Mouse (Mus musculus): ENCODE data around the gene Wdtc1. TPM values are rescaled to one million over a fixed set of nuclear protein-coding genes. Genes with fewer than 3 reads are reported as not detected.
A peak's percentile ranks its signal among the peaks of the same experiment; 100 is the strongest.

The Wdtc1 gene
- polyA plus RNA-seq, 1 experiment = 49.1 TPM

DNA sequence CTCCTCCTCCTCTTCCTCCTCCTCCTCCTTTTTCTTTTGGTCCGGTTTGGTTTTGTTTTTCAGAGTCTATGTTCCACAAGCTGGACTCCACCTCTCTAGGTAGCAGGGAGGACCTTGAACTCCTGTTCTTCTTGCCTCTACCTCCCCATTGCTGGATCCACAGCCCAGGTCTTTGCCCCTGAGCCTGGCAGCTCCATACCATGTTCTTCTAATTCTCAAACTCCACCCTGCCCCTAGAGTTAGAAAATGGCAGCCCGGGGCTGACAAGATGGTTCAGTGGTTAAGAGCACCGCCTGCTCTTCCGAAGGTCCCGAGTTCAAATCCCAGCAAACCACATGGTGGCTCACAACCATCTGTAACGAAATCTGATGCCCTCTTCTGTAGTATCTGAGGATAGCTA is 1.4 kb upstream of the Wdtc1 start:
- no peak for DNase-seq
- H3K4me1 ChIP-seq (ENCODE audit: control insufficient read depth, insufficient read depth, low read length) = no peaks in the 10 kb centered on the region
- TF ChIP-seq POLR2A (IDR thresholded peaks at IDR 0.05; ENCODE audit: borderline replicate concordance, extremely low read depth, low read depth, low read length) = no peak
- TF ChIP-seq CTCF (IDR thresholded peaks at IDR 0.05; ENCODE audit: insufficient read depth, low read length) = no peak
- WGBS = 92% methylated on average over 6 of the region's 6 CpGs
- no peak overlapping the region for H3K4me3 ChIP-seq (replicated peaks; ENCODE audit: extremely low read depth, low read depth, low read length)

DNA sequence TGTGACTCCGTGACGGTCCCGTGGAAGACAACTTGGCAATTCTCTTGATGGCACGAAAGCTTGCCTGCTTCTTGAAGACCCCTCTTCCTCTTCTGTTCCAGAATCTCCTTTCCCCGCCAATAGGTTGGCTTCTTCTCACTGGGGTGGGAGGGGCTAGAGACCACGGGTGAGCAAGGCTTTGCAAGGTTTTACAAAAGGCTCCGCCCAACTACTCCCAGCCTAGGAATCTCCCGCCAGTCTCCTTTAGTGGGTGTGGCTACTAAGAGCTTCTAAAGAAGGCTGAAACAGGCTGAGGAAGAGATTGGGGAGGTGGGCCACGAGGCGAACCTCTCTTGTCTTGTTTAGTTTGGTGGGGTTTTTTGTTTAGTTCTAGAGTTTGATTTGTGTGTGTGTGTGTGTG is 484 bp downstream of the Wdtc1 start:
- no peak for TF ChIP-seq CTCF (IDR thresholded peaks at IDR 0.05; ENCODE audit: insufficient read depth, low read length)
- TF ChIP-seq POLR2A (IDR thresholded peaks at IDR 0.05; ENCODE audit: borderline replicate concordance, extremely low read depth, low read depth, low read length) = no peak
- H3K4me1 ChIP-seq (ENCODE audit: control insufficient read depth, insufficient read depth, low read length) = no peaks in the 10 kb centered on the region
- 65% methylated on average over 10 of the region's 10 CpGs for WGBS
- no peak overlapping the region for H3K4me3 ChIP-seq (replicated peaks; ENCODE audit: extremely low read depth, low read depth, low read length)
- no peak for DNase-seq

DNA sequence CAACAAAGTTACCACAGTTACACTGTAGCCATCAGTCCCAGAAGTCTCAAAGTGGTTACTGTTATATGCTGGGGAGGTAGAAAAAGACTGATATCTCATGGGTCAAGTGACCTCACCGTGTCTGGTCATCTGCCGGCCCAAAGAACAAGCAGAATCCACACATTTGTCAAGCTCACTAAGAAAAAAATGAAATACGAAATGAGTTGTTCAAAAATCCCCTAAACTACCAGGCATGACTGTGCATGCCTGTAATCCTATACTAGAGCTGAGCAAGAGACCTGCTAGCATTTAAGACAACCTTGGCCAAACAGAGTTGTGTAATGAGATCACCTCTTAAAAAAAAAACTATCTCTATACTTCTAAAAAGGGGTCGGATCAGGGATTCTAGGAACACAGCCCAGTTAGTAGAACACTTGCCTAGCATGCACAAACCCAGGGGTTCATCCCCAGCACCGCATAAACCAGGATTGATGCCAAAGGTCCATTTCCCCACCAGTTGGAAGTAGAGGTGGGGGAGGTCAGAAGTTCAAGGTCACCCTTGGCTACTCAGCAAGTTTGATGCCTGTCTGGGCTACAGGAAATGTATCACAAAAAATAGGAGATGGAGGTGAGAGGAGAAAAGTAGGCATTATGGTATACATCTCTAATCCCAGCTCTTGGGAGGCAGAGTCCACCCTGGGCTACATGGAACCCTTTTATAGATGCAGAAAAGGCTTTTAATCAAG is 5.1 kb downstream of the Wdtc1 start:
- Histone ChIP-seq H3K4me1 (ENCODE audit: control insufficient read depth, insufficient read depth, low read length) (no peaks in the 10 kb centered on the region), H3K4me3 (replicated peaks; ENCODE audit: extremely low read depth, low read depth, low read length) (no peak overlapping the region)
- TF ChIP-seq POLR2A (IDR thresholded peaks at IDR 0.05; ENCODE audit: borderline replicate concordance, extremely low read depth, low read depth, low read length) (no peak), CTCF (IDR thresholded peaks at IDR 0.05; ENCODE audit: insufficient read depth, low read length) (no peak)
- 78% methylated on average over 5 of the region's 5 CpGs for whole genome bisulfite sequencing
- no peak for DNase-seq

DNA sequence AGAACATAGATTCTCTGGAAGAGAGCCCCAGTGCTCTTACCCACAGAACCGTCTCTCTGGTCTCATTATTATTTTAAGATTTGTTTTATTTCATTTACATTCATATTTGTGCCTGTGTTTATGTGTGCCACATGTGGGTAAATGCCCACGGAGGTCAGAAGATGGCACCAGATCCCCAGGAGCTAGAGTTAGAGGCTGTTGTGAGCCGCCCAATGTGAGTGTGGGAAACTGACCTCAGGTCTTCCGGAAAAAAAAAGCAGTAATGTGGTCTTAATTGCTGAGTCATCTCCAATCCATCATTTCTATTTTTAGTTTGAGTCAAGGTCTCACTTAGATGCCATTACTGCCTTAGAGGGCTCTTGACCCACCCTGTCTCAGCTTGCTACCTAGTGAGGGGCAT is 5.7 kb downstream of the Wdtc1 start:
- TF ChIP-seq CTCF (IDR thresholded peaks at IDR 0.05; ENCODE audit: insufficient read depth, low read length) (no peak), POLR2A (IDR thresholded peaks at IDR 0.05; ENCODE audit: borderline replicate concordance, extremely low read depth, low read depth, low read length) (no peak)
- Histone ChIP-seq H3K4me3 (replicated peaks; ENCODE audit: extremely low read depth, low read depth, low read length) (no peak overlapping the region), H3K4me1 (ENCODE audit: control insufficient read depth, insufficient read depth, low read length) (no peaks in the 10 kb centered on the region)
- WGBS = 62% methylated on average over 4 of the region's 4 CpGs
- DNase-seq = no peak

DNA sequence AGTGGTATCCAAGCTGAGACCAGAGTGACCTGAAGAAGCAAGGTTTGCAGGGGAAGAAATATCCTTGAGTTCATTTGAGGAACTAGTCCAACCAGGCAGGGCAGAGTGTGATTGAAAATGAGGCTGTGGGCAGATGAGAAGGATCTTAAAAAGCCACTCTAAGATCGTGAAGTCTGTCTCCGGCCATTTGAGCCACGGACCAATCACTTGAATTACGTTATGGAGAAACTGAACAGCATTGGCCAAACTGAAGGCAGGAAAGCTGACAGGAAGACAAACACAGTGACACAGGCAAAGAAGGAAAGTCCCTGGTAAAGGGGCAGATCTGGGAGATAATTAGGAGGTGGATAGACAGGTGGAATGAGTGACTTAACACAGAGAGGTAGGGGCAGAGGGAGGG is 6.7 kb downstream of the Wdtc1 start:
- 43% methylated on average over 4 of the region's 4 CpGs for WGBS
- no peak for TF ChIP-seq CTCF (IDR thresholded peaks at IDR 0.05; ENCODE audit: insufficient read depth, low read length)
- no peak for TF ChIP-seq POLR2A (IDR thresholded peaks at IDR 0.05; ENCODE audit: borderline replicate concordance, extremely low read depth, low read depth, low read length)
- DNase-seq = no peak
- no peak overlapping the region for H3K4me3 ChIP-seq (replicated peaks; ENCODE audit: extremely low read depth, low read depth, low read length)
- no peaks in the 10 kb centered on the region for H3K4me1 ChIP-seq (ENCODE audit: control insufficient read depth, insufficient read depth, low read length)

DNA sequence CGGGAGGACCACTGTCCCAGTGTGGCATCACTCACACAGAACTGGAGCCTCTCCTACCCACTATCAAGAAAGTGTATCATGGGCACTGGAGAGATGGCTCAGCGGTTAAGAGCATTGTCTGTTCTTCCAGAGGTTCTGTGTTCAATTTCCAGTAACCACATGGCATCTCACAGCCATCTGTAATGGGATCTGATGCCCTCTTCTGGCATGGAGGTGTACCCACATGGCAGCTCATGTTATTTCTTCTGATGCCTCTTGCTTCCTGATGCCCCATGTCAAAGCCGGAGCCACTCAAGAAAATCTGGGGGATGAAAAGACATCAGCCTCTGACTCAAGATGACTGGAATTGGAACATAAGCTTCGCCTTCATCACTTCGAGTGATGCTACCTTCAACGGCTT is 7.6 kb downstream of the Wdtc1 start:
- DNase-seq = no peak
- WGBS = 83% methylated on average over 6 of the region's 6 CpGs
- TF ChIP-seq CTCF (IDR thresholded peaks at IDR 0.05; ENCODE audit: insufficient read depth, low read length) (no peak), POLR2A (IDR thresholded peaks at IDR 0.05; ENCODE audit: borderline replicate concordance, extremely low read depth, low read depth, low read length) (no peak)
- no peak overlapping the region for H3K4me3 ChIP-seq (replicated peaks; ENCODE audit: extremely low read depth, low read depth, low read length)
- H3K4me1 ChIP-seq (ENCODE audit: control insufficient read depth, insufficient read depth, low read length) = no peaks in the 10 kb centered on the region

DNA sequence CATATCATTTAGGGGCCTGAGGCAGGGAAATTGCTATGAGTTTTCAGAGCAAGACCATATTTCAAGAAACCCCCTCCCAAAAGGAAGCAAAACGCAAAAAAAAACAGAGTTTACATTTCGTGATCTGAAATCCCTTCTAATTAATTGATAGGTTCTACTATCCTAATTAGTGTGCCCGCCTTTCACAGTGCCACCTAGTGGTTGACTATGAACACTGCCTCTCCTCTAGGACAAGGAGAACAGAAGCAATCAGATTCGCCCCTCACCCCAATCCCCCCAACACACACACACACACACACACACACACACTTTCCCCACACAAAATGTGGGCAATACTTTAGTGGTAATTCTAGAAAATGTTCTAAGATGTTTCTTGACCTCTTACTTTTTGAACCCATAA is 9.2 kb downstream of the Wdtc1 start:
- peak; percentile 60 for TF ChIP-seq CTCF (IDR thresholded peaks at IDR 0.05; ENCODE audit: insufficient read depth, low read length)
- no peak for TF ChIP-seq POLR2A (IDR thresholded peaks at IDR 0.05; ENCODE audit: borderline replicate concordance, extremely low read depth, low read depth, low read length)
- 2% methylated on average over 4 of the region's 4 CpGs for WGBS
- Histone ChIP-seq H3K4me1 (ENCODE audit: control insufficient read depth, insufficient read depth, low read length) (no peaks in the 10 kb centered on the region), H3K4me3 (replicated peaks; ENCODE audit: extremely low read depth, low read depth, low read length) (no peak overlapping the region)
- peak; percentile 29 for DNase-seq

DNA sequence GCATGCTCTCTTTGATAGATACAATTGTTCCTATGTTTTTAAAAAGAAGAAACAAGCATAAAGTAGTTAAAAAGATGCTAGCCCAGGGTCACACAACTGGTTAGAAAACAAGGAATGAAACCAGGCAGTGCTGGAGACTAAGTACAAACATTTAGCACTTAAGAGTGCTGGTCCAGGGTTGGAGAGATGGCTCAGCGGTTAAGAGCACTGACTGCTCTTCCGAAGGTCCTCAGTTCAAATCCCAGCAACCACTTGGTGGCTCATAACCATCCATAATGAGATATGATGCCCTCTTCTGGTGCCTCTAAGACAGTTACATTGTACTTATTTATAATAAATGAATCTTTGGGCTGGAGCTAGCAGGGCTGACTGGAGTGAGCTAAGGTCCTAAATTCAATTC is 13.1 kb downstream of the Wdtc1 start:
- no peak for DNase-seq
- Histone ChIP-seq H3K4me3 (replicated peaks; ENCODE audit: extremely low read depth, low read depth, low read length) (no peak overlapping the region), H3K4me1 (ENCODE audit: control insufficient read depth, insufficient read depth, low read length) (no peaks in the 10 kb centered on the region)
- no peak for TF ChIP-seq CTCF (IDR thresholded peaks at IDR 0.05; ENCODE audit: insufficient read depth, low read length)
- no peak for TF ChIP-seq POLR2A (IDR thresholded peaks at IDR 0.05; ENCODE audit: borderline replicate concordance, extremely low read depth, low read depth, low read length)
- 87% methylated on average over 2 of the region's 2 CpGs for WGBS

DNA sequence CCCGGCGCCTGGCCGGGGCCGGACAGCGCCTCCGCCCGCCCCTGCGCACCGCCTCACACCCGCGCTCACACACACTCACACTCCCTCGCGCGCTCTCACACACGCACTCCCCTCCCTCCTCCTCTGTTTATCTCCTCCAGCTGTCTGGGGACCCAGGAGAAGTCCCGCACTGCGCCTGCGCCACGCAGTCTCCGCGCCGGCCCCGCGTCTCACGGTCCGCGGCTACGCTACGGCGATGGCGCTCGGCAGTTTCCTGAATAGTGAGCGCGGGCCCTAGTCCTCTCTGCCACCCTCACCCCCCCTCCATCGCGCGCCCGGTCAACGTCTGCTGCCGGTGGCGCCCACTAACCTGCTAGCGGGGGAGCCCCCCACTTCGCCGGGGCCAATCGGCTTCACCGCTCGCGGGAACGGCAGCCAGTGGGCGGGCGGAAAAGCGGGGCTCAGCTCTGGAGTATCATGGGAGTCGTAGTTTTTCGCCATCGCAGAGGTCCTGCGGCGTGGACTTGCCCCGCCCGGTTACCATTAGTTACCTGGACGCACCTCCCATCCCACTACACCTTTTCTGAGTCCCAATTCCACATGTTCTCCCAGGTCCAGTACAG is 14.0 kb downstream of the Wdtc1 start:
- Histone ChIP-seq H3K4me3 (replicated peaks; ENCODE audit: extremely low read depth, low read depth, low read length) (peak overlapping the region; percentile 86), H3K4me1 (ENCODE audit: control insufficient read depth, insufficient read depth, low read length) (no peaks in the 10 kb centered on the region)
- 1% methylated on average over 60 of the region's 60 CpGs for WGBS
- TF ChIP-seq CTCF (IDR thresholded peaks at IDR 0.05; ENCODE audit: insufficient read depth, low read length) = no peak
- peak; percentile 77; the same call in 1 of the 2 replicates for TF ChIP-seq POLR2A (IDR thresholded peaks at IDR 0.05; ENCODE audit: borderline replicate concordance, extremely low read depth, low read depth, low read length)
- peak; percentile 96 for DNase-seq

DNA sequence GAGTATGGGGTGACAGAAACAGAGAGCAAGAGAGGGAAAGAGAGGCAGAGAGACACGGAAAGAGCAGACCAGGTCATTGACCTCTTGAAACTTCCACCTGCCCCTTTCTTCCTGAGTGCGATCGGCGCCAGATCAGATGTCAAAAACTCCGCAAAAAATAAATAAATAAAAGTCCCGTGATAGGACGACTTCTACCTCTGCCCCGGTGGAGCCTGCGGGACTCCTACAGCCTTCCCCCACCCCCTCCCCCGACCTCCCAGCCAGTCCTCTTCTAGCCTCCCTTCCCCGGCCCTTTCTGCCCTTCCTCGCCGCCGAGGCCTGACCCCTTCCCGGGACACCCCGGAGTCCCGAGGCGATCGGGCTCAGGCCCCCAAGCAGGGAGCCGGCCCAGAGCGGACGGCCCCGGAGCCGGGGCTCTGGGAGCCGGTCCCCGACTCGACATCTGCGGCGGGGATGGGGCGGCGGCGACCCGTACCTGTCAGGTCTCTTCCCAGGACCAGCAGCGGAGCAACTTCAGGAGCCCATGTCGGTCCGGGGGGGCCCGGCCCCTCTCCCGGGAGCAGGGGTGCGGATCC is 14.7 kb downstream of the Wdtc1 start:
- DNase-seq = no peak
- Histone ChIP-seq H3K4me1 (ENCODE audit: control insufficient read depth, insufficient read depth, low read length) (no peaks in the 10 kb centered on the region), H3K4me3 (replicated peaks; ENCODE audit: extremely low read depth, low read depth, low read length) (peak overlapping the region; percentile 86)
- WGBS = 1% methylated on average over 39 of the region's 39 CpGs
- no peak for TF ChIP-seq POLR2A (IDR thresholded peaks at IDR 0.05; ENCODE audit: borderline replicate concordance, extremely low read depth, low read depth, low read length)
- TF ChIP-seq CTCF (IDR thresholded peaks at IDR 0.05; ENCODE audit: insufficient read depth, low read length) = no peak
